Mouse (Mus musculus): ENCODE results near the gene Slc35b3.

The Slc35b3 gene

GRCm38 (mm10) chr13:38936860-38937471 is 23.7 kb downstream of the Slc35b3 start:
- no peak for DNase-seq

DNA sequence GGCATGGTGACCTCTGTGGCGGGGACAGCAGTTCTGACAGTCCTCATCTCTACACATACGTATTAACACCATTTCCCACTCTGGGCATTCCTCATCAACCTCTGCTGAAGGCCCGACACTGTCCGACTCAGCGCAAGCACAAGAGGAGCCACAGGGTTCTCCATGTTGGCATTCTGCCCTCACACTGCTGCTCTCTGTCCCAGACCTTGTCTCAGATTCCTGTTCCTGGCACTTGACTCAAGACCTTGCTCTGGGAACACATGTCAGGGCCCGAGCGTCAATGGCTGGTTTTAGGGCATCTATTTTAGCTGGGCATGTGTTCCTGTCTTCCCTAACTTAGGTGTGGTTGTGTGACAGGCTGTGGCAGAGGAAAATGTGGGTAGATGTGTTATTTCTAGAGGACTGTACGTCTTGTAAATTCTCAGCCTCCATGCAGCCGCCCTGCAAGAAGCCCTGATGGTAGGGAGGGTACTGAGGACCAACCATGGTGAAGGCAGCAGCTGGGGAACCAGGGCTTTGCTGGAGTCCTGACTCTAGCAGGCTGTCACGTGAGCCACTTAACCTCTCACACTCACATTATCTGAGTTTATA is 24.7 kb downstream of the Slc35b3 start:
- no peak for DNase-seq

DNA sequence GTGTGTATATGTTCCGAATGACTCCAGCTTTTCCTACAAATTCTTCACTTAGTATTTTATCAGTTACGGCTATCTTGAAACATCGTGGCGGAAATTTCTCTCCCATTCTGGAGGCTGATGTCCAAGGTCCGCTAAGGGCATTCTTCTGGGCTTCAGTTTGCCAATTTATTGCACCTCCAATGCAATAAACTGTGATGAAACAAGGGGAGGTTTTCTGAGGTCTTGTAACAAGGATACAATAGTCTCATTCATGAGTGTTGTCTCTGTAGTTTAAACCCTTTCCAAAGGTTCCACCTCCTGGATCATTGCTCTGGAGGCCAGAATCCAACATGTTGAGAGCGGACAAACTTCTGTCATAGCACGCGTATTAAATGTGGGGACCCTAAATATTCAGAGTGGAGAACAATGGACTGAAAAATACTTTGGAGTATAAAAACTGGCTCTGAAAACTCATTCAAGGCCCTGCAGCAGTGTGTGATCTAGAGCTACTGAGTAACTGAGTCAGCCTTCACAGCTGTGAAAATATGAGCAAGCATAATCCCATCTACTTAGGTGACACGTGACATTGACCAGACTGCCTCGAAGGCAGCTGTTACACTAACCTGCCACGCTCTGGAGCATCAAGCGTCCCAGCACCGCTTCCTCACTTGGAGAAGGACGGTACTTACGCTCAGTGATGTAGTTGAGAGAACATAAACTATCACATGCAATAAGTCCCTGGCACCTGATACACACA is 30.7 kb downstream of the Slc35b3 start:
- DNase-seq, result no peak

GRCm38 (mm10) chr13:38922676-38923075 is 38.0 kb downstream of the Slc35b3 start:
- no peak for DNase-seq

GRCm38 (mm10) chr13:38921306-38921705 is 39.4 kb downstream of the Slc35b3 start:
- DNase-seq, result no peak

GRCm38 (mm10) chr13:38918188-38918885 is 42.3 kb downstream of the Slc35b3 start:
- DNase-seq, result no peak

- DNase-seq, result no peak
Measured at GRCm38 (mm10) chr13:38917556-38917955, 43.1 kb downstream of the Slc35b3 start.

DNA sequence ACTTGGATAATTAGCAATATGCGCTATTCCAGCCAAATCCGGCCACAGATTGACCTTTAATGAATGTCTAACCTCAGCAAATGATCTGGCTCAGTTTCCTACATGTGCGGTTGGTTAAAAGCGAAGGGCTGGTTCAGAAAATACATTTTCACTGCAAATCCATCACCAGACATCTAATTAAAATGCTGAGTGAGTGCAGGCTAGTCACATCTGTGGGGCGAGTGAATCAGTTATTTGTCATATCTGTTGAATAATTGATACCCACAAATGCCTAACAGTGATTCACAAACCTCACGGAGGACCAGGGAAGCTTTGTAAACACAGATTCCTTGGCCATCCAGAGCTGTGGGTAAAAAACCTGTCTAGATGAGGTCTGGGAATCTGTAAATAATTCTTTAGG is 45.9 kb downstream of the Slc35b3 start:
- DNase-seq, result no peak

DNA sequence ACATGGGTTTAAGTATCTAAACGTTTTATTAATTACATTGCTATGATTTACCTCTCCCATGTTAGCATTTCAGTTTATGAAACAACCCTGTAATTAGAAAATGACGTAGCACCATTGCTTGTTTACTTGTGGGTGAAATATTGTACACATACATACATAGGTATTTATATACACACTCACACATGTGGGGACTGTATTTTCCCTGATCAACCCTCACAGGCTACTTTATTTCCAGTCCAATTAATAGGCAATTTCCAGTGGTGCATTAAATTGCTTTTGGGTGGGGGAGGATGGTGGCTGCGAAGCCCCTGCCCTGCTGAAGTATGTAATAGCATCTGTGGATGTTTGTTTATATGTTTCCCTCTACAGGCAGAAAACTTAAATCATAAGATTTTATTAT is 68.3 kb downstream of the Slc35b3 start:
- no peak for DNase-seq

Data from right cerebral cortex, postnatal 25 days (tissue).